Mouse (Mus musculus): ENCODE measurements at regions not wholly inside any gene's neighbourhood (a gene's known extent, or its start where the extent isn't known, plus 50 kb on each side); places are given as distances from the start of the nearest gene placed in this dataset.

DNA sequence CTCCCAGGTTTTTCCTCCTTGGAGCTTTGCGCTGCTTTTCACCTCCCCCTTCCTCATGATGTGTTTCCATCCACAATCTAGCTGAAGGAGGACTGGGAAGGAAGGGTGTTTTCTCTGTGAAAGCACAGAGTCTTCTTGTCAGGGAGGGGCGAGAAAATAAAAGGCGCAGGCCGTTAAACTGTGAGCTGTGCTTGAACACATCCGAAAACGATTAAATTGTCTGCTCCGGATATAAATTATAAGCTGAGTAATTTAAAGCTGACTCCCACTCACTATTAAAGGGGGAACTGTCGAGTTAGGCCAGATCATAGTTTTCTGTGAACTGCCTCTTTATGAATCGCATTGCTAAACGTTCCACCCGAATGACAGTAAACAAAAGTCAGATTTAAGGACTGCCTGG, 224.6 kb downstream of the Mpdz start:
- TF ChIP-seq CTCF (IDR thresholded peaks at IDR 0.05; ENCODE audit: low read depth, low read length), result no peak
- TF ChIP-seq EP300 (IDR thresholded peaks at IDR 0.05; ENCODE audit: insufficient read depth, low read depth, low read length), result no peak

Measured in ES-Bruce4 (cell line).